Mouse (Mus musculus) cortical plate, adult 2 months (tissue): ENCODE measurements around the gene Arhgef7.

ENCODE experiments used
- CTCF ChIP-seq: fragments of 200-500 bp; IDR thresholded peaks from 2 replicates; pipeline ENCODE4 v1.5.1; 2011; ENCODE audit warnings: mild to moderate bottlenecking, control low read depth, low read length; ENCODE audit not compliant: insufficient read depth; ENCODE audit errors: extremely low read depth
- POLR2A ChIP-seq: fragments of 200-500 bp; IDR thresholded peaks from 2 replicates; pipeline ENCODE4 v1.6.1; 2011; ENCODE audit warnings: mild to moderate bottlenecking, low read length, control low read depth; ENCODE audit not compliant: insufficient read depth; ENCODE audit errors: extremely low read depth

DNA sequence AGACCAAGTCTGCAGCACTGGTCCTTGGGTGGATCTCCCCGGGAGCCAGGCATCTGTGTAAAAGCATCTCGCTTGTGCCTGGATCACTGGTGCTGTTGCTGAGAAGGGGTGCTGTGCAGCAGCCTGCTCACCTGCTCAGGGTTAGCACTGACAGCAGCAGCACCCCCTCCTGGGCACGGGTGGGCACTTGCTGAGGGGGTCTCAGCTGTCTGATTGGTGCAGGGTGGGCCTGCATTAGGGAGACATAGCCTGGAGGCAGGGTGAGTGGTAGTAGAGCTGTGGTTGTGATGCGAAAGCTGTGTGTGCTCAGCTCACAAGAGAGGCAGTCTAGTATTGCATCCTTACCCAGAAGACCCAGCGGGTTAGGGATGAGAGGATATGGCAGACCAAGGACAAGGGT, 92.6 kb downstream of the Arhgef7 start:
- TF ChIP-seq CTCF: no peak
- TF ChIP-seq POLR2A: no peak
